Mouse (Mus musculus) spleen, adult 12 weeks (tissue): ENCODE measurements around the gene Epb41l2.

ENCODE experiments used
- DNase-seq: peaks from one replicate; pipeline ENCODE4 v3.0.0; 2022; ENCODE audit warnings: low spot score

Epb41l2 gene

GRCm38 (mm10) chr10:25365708-25366107 lies 6.1 kb downstream of the Epb41l2 start:
- DNase-seq = no peak

DNA sequence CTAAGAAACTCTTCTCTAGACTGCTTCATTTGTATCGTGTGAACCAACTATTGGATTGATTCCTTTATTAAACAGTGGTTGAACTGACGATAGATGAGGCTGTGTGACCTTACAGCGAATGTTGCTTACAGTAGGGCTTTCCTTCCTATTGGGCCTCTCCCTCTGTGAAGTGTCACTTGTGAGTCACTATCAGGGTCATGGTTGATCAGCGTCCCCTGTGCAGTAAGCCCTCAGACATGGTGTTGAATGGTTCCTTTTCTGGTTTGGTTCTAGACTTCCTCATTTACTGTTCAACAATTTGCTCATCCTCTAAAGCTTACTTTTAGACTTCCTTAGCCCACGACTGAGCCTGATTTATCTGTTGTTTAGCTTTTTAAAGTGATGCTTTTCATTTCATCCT lies 7.1 kb downstream of the Epb41l2 start:
- DNase-seq = peak; percentile 17

DNA sequence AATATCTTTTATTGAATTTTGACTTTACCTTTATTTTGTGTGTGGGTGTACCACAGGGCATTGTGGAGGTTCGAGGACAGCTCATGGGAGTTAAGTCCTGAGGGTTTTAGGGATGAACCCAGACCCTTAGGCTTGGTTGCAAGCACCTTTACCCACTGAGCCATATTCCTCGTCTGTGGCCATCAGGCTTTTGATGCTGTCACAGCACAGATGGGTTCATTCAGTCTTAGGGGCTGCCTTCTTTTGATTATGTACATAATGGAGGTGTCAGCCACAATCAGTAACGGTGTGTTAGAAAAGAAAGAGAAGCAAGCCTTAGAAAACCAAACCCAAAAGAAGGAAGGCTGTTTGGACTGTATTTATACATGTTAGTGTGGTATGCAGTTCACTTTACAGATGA lies 9.3 kb downstream of the Epb41l2 start:
- no peak for DNase-seq

DNA sequence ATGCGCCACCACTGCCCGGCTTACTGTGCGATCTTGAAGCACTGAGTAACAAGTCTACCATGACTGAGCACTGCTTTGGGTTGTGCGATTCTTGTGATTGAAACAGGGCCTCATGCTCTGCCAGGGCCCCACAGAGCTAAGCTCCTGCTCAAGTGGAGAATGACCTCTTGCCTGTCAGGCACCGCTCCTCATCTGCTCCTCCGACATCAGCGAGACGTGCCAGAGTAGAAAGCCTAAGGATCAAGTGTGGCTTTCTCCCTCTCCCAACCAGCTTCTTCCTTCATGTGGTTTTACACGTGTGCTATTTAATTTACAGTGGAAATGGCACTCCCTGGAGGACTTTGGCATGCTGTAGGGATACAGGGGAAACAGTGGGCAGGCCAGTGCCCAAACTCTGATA lies 10.1 kb downstream of the Epb41l2 start:
- no peak for DNase-seq

DNA sequence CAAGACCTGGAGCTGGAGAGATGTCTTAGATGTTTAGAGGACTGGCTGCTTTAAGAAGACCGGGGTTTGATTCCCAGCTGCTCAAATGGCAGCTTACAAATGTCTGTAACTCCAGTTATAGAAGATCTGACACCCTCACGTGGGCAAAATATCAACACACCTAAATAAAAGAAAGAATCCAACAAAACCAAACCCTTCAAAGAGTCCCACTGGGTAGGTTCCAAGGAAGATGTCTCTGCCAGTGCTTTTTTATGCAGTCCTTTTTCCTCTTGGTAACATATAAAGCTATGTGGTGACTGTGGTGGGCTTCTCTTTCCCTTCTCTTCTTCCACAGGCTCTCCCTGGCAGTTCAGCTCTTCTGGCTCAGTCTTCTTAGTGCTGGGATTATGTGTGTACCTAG lies 11.7 kb downstream of the Epb41l2 start:
- DNase-seq = no peak

- no peak for DNase-seq
Measured at GRCm38 (mm10) chr10:25371915-25372371, 12.3 kb downstream of the Epb41l2 start.

DNA sequence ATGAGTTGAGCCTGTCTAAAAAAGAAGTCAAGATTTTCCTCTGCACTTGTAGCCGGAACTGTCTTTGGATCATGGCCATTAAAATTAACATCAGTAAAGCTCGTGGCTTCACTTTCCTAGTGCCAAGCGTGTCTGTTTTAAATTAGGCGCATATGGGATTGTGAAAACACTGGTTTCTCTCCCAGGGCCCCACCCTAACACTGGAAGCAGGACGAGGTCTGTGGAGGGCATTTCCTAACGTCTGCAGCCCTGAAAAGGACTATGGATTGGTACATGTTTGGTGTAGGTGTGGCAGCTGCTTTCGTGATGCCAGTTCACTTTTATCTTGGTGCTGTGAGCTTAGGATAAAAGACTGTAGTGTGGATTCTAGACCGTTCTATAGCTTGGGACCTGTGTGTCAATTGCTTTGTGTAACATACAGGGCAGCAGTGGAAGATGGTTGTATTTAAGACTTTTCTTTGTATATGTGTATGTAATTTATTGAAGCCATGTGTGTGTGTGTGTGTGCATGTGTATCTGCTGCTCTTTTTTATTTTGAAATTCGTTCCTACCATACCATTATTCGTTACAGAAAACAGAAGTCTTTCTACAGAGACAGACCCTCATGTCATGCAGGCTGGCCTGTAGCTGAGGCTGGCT lies 13.0 kb downstream of the Epb41l2 start:
- DNase-seq = no peak

GRCm38 (mm10) chr10:25375036-25375435 lies 15.4 kb downstream of the Epb41l2 start:
- no peak for DNase-seq

DNA sequence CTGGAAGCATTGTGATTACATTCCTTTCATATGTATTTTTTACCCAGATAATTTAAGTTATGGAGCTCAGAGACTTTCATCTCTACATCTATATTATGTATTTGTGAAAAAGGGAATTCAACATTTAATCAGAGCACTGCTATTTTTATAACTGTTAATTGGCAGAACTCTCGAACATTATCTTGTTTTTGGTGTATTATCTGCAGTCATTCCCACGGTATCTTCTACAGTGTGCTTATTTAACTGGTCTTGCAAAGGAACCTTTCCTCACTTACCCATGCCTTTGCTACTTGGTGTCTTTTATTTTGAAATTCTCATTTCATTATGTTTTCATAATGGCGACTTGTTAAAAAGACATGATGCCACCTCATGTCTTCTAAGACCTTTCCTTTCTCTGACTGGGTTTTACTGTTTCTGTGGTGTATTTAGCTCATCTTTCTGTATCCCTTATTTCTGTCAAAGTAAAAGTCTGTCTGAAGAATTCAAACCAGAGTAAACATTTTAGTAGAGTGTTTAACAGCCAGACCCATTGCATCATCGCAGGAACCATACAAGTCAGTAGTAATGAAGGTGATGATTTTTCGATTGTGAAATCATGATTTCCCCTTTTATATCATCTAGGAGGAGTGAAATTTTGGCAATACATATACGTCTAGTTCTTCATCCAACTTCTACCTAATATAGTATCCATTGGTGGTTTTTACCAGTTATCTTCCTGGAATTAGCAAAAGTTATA lies 21.3 kb downstream of the Epb41l2 start:
- DNase-seq = no peak

DNA sequence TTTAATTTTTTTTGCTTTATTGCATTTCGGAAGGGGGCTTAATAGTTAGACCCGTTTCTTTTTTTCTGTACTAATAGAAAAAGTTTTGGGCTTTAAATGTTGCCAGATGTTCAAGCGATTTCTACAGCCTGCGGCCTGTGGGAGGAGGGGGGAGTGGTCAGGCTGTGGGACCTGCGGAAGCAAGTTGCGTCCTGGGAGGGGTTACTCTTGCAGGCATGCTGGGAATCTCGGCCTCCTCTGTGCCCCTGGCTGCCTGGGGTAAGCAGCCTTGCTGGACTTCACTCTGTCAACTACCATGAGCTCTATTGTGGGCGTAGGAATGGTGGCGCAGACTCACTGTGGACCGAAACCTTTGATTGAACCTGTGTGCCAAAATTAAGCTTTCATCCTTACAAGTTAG lies 22.4 kb downstream of the Epb41l2 start:
- DNase-seq = no peak

GRCm38 (mm10) chr10:25383171-25383570 lies 23.6 kb downstream of the Epb41l2 start:
- DNase-seq = no peak

GRCm38 (mm10) chr10:25384391-25384790 lies 24.8 kb downstream of the Epb41l2 start:
- no peak for DNase-seq

- no peak for DNase-seq
Measured at GRCm38 (mm10) chr10:25385811-25386580, 26.4 kb downstream of the Epb41l2 start.

DNA sequence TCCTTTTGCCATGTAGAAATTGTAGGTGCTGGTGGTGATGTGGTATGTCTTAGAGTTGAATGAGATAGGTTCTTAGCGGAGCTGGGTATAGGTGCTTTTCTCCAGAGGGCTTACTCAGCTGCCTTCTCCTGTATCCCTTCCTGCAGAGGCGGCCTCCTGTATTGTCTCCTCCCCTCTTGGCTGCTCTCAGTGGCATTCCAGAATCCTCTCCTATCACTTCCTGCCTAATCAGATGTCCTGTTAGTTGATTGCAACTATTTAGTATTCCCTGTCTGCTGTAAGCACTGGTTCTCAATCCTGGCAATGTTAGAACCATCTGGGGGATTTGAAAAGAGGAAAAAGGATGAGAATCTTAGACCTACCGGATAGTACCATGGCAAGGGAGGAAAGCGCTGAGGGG lies 27.3 kb downstream of the Epb41l2 start:
- DNase-seq = no peak

- DNase-seq = no peak
Measured at GRCm38 (mm10) chr10:25387268-25387667, 27.7 kb downstream of the Epb41l2 start.

- DNase-seq = no peak
Measured at GRCm38 (mm10) chr10:25392786-25393185, 33.2 kb downstream of the Epb41l2 start.

DNA sequence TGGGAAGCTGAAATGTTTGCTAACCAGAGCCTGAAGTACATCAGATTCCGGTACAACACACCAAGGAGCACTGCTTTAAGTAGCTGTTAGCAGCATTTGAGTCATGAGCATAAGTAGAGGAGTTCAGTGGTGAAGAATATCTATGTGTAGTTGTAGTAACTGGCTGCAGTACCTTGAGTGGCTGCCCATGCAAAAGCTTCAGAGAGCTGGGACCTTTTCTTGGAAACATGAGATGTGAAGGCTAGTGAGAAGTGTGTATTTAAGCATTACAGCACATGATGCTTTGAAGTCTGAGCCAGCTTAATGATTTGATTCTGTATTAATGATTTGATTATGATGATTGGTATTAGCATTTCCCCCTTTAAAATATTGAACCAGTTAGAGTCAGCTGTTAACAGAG lies 34.1 kb downstream of the Epb41l2 start:
- DNase-seq = no peak

DNA sequence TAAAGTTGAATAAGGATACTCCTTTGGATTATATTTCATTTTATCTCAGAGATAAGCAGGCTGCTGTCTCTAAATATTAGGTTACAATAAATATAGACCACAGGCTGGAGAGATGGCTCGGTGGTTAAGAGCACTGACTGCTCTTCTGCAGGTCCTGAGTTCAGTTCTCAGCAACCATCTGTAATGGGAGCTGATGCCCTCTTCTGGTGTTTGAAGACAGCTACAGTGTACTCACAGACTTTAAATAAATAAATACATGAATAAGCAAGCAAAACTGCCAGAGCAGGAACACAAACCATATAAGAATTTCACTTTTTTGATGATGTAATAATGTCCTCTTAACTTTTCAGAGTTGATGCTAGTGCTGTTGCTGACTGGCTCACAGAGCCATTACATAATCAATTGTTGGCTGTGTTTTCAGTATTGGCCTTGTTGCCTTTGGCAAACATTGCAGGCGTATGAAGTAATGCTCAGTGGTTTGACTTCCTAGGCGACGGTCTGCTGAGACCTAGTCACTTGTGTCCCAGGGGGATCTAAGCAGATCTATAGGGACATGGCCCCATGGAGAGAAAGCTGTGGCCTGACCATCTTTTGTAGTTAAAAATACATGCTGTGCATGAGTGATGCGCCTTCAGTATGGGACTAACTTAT lies 35.8 kb downstream of the Epb41l2 start:
- DNase-seq = no peak

DNA sequence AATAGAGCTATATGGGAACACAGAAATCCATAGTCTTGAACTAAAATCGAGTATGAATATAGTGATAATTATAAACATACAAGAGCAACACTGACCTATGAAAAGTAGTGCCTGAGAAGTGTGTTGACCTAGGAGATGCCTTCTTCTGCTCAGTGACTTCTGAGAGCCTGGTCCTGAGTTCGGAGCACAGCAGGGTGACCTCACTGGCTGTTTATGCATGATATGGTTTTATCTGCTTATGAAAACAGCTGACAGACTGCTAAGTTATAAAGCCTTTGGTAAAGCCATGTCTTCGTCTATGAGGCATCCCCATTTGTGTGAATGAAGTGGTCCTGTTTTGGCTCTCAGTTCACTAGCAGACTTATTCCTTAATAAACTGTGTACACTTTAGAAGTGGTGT lies 37.3 kb downstream of the Epb41l2 start:
- DNase-seq = no peak

GRCm38 (mm10) chr10:25397767-25398690 lies 38.4 kb downstream of the Epb41l2 start:
- no peak for DNase-seq

GRCm38 (mm10) chr10:25399016-25399415 lies 39.4 kb downstream of the Epb41l2 start:
- no peak for DNase-seq
